Mouse (Mus musculus): ENCODE measurements around the gene Aph1a. TPM values are rescaled to one million over a fixed set of nuclear protein-coding genes. Genes with fewer than 3 reads are reported as not detected.

Gene Aph1a
- polyA plus RNA-seq, 1 experiment from 2014 or later, result 34.7 TPM

DNA sequence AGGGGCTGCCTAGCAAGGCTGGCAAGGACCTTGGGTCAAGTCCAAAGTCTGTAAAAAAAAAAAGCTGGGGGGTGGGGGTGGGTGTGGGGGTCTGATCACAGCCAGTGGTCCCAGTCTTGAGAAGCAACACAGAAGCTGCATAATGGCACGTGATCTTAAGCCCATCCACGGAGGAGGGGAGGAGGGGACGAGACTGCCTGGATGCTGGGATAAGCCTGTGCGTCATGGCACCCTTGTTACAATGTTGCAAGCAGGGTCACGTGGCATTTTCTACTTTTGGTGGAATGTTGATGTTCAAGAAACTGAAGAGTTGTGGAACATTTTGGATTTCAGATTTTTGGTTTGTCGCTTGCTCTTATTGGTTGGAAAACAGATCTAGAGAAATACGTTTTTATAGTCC, 49.5 kb downstream of the Aph1a start:
- H3K4me3 ChIP-seq (replicated peaks; ENCODE audit: low read depth, low read length), result no peak overlapping the region
- H3K27ac ChIP-seq (replicated peaks; ENCODE audit: low read depth, low read length), result no peak overlapping the region
- H3K4me1 ChIP-seq (ENCODE audit: control insufficient read depth, insufficient read depth, low read length), result no peaks in the 10 kb centered on the region
- no peak overlapping the region for H3K9ac ChIP-seq (replicated peaks; ENCODE audit: low read length)
- H3K9me3 ChIP-seq (ENCODE audit: control insufficient read depth, low read length), result no peaks in the 10 kb centered on the region
- ATAC-seq (ENCODE audit: low FRiP score, low TSS enrichment) (no peak), DNase-seq (no peak)
- no peak overlapping the region for H3K4me2 ChIP-seq (ENCODE audit: low read length)
- H3K36me3 ChIP-seq (ENCODE audit: control insufficient read depth, insufficient read depth, low read length), result peaks cover 73% of the 10 kb centered on the region
- no peaks in the 10 kb centered on the region for H3K27me3 ChIP-seq (ENCODE audit: control insufficient read depth, insufficient read depth, low read length)
- WGBS, result 90% methylated on average over 7 of the region's 7 CpGs

DNA sequence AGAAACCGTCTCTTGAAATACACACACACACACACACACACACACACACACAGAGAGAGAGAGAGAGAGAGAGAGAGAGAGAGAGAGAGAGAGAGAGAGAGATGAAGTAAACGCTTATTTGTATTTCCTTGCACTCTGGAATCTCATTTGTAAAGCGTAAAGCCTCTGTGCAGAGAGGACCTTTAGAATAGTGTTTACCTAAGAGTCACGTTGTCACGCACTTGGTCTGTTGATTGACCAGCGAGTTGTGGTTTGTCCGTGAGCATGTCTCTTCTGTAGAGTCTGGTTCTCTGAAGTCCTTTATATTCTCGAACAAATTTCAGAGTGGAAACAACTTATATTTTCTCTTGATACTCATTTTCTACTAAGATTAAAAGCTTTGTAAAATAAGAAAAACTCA, 51.0 kb downstream of the Aph1a start:
- H3K4me1 ChIP-seq (ENCODE audit: control insufficient read depth, insufficient read depth, low read length), result no peaks in the 10 kb centered on the region
- no peak overlapping the region for H3K4me3 ChIP-seq (replicated peaks; ENCODE audit: low read depth, low read length)
- H3K36me3 ChIP-seq (ENCODE audit: control insufficient read depth, insufficient read depth, low read length), result peaks cover 58% of the 10 kb centered on the region
- no peaks in the 10 kb centered on the region for H3K27me3 ChIP-seq (ENCODE audit: control insufficient read depth, insufficient read depth, low read length)
- DNase-seq (no peak), ATAC-seq (ENCODE audit: low FRiP score, low TSS enrichment) (no peak)
- H3K27ac ChIP-seq (replicated peaks; ENCODE audit: low read depth, low read length), result no peak overlapping the region
- WGBS, result 89% methylated on average over 8 of the region's 8 CpGs
- H3K9me3 ChIP-seq (ENCODE audit: control insufficient read depth, low read length), result no peaks in the 10 kb centered on the region
- no peak overlapping the region for H3K9ac ChIP-seq (replicated peaks; ENCODE audit: low read length)
- H3K4me2 ChIP-seq (ENCODE audit: low read length), result no peak overlapping the region

DNA sequence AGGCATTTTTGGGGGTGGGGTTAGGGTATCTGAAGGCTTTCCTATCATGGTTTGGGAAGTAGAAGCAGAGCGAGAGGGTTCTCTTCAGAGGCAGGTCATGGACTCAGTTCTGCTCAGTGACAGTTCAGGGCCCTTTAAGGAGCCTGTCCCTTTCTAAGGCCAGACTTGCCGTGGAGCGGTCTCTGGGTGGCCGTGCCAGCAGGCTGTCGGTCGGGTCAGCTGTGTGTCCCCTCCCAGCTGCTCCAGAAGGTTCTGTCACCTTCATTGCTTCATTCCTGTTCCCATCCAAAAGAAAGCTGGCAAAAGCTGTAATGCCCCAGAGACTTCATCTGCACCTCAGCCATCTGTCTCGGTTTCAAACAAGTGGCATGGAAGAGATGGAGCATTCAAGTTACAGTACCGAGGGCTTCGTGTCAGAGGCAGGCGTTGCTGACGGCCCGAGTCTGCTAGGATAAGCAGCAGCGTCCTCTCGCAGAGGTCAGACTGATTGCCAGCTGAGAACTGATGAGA, 52.0 kb downstream of the Aph1a start:
- H3K4me2 ChIP-seq (ENCODE audit: low read length), result no peak overlapping the region
- no peaks in the 10 kb centered on the region for H3K9me3 ChIP-seq (ENCODE audit: control insufficient read depth, low read length)
- H3K27me3 ChIP-seq (ENCODE audit: control insufficient read depth, insufficient read depth, low read length), result no peaks in the 10 kb centered on the region
- DNase-seq (no peak), ATAC-seq (ENCODE audit: low FRiP score, low TSS enrichment) (no peak)
- no peak overlapping the region for H3K9ac ChIP-seq (replicated peaks; ENCODE audit: low read length)
- H3K27ac ChIP-seq (replicated peaks; ENCODE audit: low read depth, low read length), result no peak overlapping the region
- peaks cover 49% of the 10 kb centered on the region for H3K36me3 ChIP-seq (ENCODE audit: control insufficient read depth, insufficient read depth, low read length)
- 73% methylated on average over 14 of the region's 14 CpGs for WGBS
- no peaks in the 10 kb centered on the region for H3K4me1 ChIP-seq (ENCODE audit: control insufficient read depth, insufficient read depth, low read length)
- H3K4me3 ChIP-seq (replicated peaks; ENCODE audit: low read depth, low read length), result no peak overlapping the region

Other genes with a start within 250 kb of the Aph1a start
- gene Mcl1, start 235.2 kb upstream of the Aph1a start, polyA plus RNA-seq (2014; fragmentation: Nextera tagmentation; extraction: Ambion mirVana), result 44.1 and 65.7 TPM in 2 replicates
- 0.80 and 1.1 TPM in 2 replicates for gene Adamtsl4, start 206.1 kb upstream of the Aph1a start, polyA plus RNA-seq (2014; fragmentation: Nextera tagmentation; extraction: Ambion mirVana)
- gene Ecm1, start 154.4 kb upstream of the Aph1a start, polyA plus RNA-seq (2014; fragmentation: Nextera tagmentation; extraction: Ambion mirVana), result 6.1 and 10.9 TPM in 2 replicates
- gene Tars2, start 133.8 kb upstream of the Aph1a start, polyA plus RNA-seq (2014; fragmentation: Nextera tagmentation; extraction: Ambion mirVana), result 41.6 and 52.3 TPM in 2 replicates
- 21.7 and 22.3 TPM in 2 replicates for gene Rprd2, start 75.1 kb upstream of the Aph1a start, polyA plus RNA-seq (2014; fragmentation: Nextera tagmentation; extraction: Ambion mirVana)
- 34.0 and 44.1 TPM in 2 replicates for gene Prpf3, start 38.1 kb upstream of the Aph1a start, polyA plus RNA-seq (2014; fragmentation: Nextera tagmentation; extraction: Ambion mirVana)
- 271 and 314 TPM in 2 replicates for gene Mrps21, start 22.4 kb upstream of the Aph1a start, polyA plus RNA-seq (2014; fragmentation: Nextera tagmentation; extraction: Ambion mirVana)
- gene Ciart, start 11.7 kb upstream of the Aph1a start, polyA plus RNA-seq (2014; fragmentation: Nextera tagmentation; extraction: Ambion mirVana), result 3.1 and 3.9 TPM in 2 replicates
- gene BC028528, start 2.0 kb upstream of the Aph1a start, polyA plus RNA-seq (2014; fragmentation: Nextera tagmentation; extraction: Ambion mirVana), result 11.1 and 14.9 TPM in 2 replicates
- 2.1 and 8.6 TPM in 2 replicates for gene Car14, start 10.7 kb downstream of the Aph1a start, polyA plus RNA-seq (2014; fragmentation: Nextera tagmentation; extraction: Ambion mirVana)
- gene Anp32e, start 35.3 kb downstream of the Aph1a start, polyA plus RNA-seq (2014; fragmentation: Nextera tagmentation; extraction: Ambion mirVana), result 45.4 and 50.1 TPM in 2 replicates
- gene Plekho1, start 102.0 kb downstream of the Aph1a start, polyA plus RNA-seq (2014; fragmentation: Nextera tagmentation; extraction: Ambion mirVana), result 63.5 and 70.6 TPM in 2 replicates
- 46.4 and 54.6 TPM in 2 replicates for gene Vps45, start 164.5 kb downstream of the Aph1a start, polyA plus RNA-seq (2014; fragmentation: Nextera tagmentation; extraction: Ambion mirVana)
- gene Otud7b, start 210.6 kb downstream of the Aph1a start, polyA plus RNA-seq (2014; fragmentation: Nextera tagmentation; extraction: Ambion mirVana), result 5.3 and 6.1 TPM in 2 replicates